Mouse (Mus musculus) lung, postnatal 0 days (tissue): ENCODE data around the gene Mmp1b. TPM values are rescaled to one million over a fixed set of nuclear protein-coding genes. Genes with fewer than 3 reads are reported as not detected.
"Not testable (repeated sequence)": the region's sequence is repeated elsewhere in the genome, so short reads cannot be mapped to it uniquely, and the experiment has no call there.

Experiments used
- ATAC-seq: fragments of 200-750 bp; cut with Nextera tagmentation; 2 replicates; pipeline ENCODE4 v1.8.0; 2017; ENCODE audit warnings: moderate library complexity
- DNase-seq: peaks from one replicate; pipeline ENCODE4 v3.0.0-alpha.2; 2016; ENCODE audit warnings: low spot score
- H3K27ac ChIP-seq: fragments of 300-500 bp; sonication (generic); 2 replicates; pipeline ENCODE4 v1.5.1; 2014; ENCODE audit warnings: antibody characterized with exemption, mild to moderate bottlenecking, low read length, mixed read lengths
- H3K27me3 ChIP-seq: fragments of 300-500 bp; sonication (generic); replicated peaks from 2 replicates; pipeline ENCODE4 v1.6.1; 2014; ENCODE audit warnings: low read length, mixed read lengths; ENCODE audit not compliant: insufficient read depth
- H3K36me3 ChIP-seq: fragments of 300-500 bp; sonication (generic); 2 replicates; pipeline ENCODE4 v1.6.1; 2014; ENCODE audit warnings: low read length, mixed read lengths; ENCODE audit not compliant: insufficient read depth
- H3K4me1 ChIP-seq: fragments of 300-500 bp; sonication (generic); 2 replicates; pipeline ENCODE4 v1.6.1; 2014; ENCODE audit warnings: antibody characterized with exemption, low read depth, low read length, mixed read lengths; ENCODE audit not compliant: insufficient read depth
- H3K4me2 ChIP-seq: fragments of 300-500 bp; sonication (generic); replicated peaks from 2 replicates; pipeline ENCODE4 v1.6.1; 2014; ENCODE audit warnings: low read depth, mild to moderate bottlenecking, low read length, moderate library complexity, mixed read lengths
- H3K4me3 ChIP-seq: fragments of 300-500 bp; sonication (generic); 2 replicates; pipeline ENCODE4 v1.5.1; 2014; ENCODE audit warnings: low read depth, low read length
- H3K9ac ChIP-seq: fragments of 300-500 bp; sonication (generic); replicated peaks from 2 replicates; pipeline ENCODE4 v1.6.1; 2014; ENCODE audit warnings: low read depth, mild to moderate bottlenecking
- H3K9me3 ChIP-seq: fragments of 300-500 bp; sonication (generic); 2 replicates; pipeline ENCODE4 v1.6.1; 2016; ENCODE audit warnings: low read length, mixed read lengths
- CTCF ChIP-seq: IDR thresholded peaks from 2 replicates; pipeline ENCODE4 v1.5.1; 2016; ENCODE audit warnings: antibody characterized with exemption, mild to moderate bottlenecking
- EP300 ChIP-seq: IDR thresholded peaks from 2 replicates; pipeline ENCODE4 v1.6.1; 2016; ENCODE audit warnings: antibody characterized with exemption, mild to moderate bottlenecking, control low read depth
- WGBS: fragments of 180-500 bp; shearing (Covaris S2); extraction: QIAGEN DNeasy Blood & Tissue Kit; methylation state at CpG from one replicate; pipeline ENCODE4 v1.1.7; 2014; 5-methylcytosine and 5-hydroxymethylcytosine counted together
- polyA plus RNA-seq: library from polyadenylated mRNA; unstranded; fragments of >200 nt; fragmentation: Nextera tagmentation; extraction: Ambion mirVana; gene quantifications from 2 replicates; pipeline ENCODE4 v1.2.1, GENCODE M21; 2015

The Mmp1b gene
- not detected in 2 replicates for polyA plus RNA-seq

DNA sequence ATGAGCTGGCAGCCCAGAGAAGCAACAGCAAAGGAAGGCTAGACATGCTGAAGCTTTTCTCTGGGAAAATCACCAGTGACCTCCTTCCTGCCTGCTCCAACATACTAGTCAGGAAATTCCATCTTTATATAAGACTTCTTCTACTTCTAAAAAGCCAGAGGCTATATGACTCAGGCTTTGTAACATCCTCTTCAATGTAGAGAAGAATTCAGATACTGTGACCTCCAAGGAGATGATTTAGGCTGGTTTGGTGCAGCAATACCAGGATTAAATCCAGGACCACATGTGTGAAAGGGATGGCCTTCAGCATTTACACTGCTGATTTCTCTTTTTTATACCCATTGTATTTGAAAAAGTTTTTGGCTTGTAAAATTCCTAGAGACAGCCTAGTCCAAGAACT is at the start of gene Mmp1b:
Gene Mmp1b, minus strand, starts transcription at position 101 of the 400 bp plus-strand sequence.
- H3K9ac ChIP-seq: no peak within 1 kb of the TSS
- H3K27ac ChIP-seq: no peak within 1 kb of the TSS
- no peaks in the 10 kb centered on the region for H3K9me3 ChIP-seq
- no peaks in the 10 kb centered on the region for H3K36me3 ChIP-seq
- no peak within 1 kb of the TSS for H3K4me2 ChIP-seq
- DNase-seq (no peak), ATAC-seq (no peak)
- H3K27me3 ChIP-seq: no peaks in the 10 kb centered on the region
- no peak for TF ChIP-seq EP300
- TF ChIP-seq CTCF: no peak
- no peak within 1 kb of the TSS for H3K4me3 ChIP-seq
- no peaks in the 10 kb centered on the region for H3K4me1 ChIP-seq

GRCm38 (mm10) chr9:7396556-7396955 is 8.7 kb upstream of the Mmp1b start:
- not testable (repeated sequence) for H3K4me3 ChIP-seq, DNase-seq, H3K27me3 ChIP-seq, H3K4me1 ChIP-seq, H3K9ac ChIP-seq, ATAC-seq, H3K27ac ChIP-seq, H3K36me3 ChIP-seq, H3K4me2 ChIP-seq, H3K9me3 ChIP-seq
- 72% methylated on average over 8 of the region's 8 CpGs for WGBS

GRCm38 (mm10) chr9:7354535-7354934 is 33.3 kb downstream of the Mmp1b start:
- ATAC-seq (no peak), DNase-seq (no peak)
- no peak overlapping the region for H3K4me2 ChIP-seq
- no peaks in the 10 kb centered on the region for H3K4me1 ChIP-seq
- H3K9ac ChIP-seq: no peak overlapping the region
- H3K9me3 ChIP-seq: no peaks in the 10 kb centered on the region
- H3K27ac ChIP-seq: no peak overlapping the region
- no peaks in the 10 kb centered on the region for H3K27me3 ChIP-seq
- no peak for TF ChIP-seq CTCF
- no peak for TF ChIP-seq EP300
- H3K36me3 ChIP-seq: no peaks in the 10 kb centered on the region
- H3K4me3 ChIP-seq: no peak overlapping the region
- 69% methylated on average over 3 of the region's 3 CpGs for WGBS

DNA sequence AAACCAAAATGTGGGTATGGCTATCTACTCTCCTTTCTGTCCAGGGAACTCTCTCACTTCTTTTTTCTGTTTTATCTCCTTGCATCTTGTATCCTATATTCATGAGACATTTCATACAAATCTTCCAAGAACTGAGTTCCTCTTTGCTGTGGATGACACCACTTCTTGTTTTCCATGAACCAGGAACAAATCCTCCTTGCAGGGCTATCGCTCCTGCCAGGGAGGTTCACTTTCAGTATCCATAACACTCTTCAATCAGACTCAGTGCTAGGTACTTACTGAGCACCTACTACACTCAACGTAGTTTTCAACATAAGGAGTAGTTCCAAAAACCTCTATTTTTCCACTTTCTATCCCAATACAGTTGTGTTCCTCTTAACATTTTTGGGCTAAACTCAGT is 42.3 kb downstream of the Mmp1b start:
- no peak for ATAC-seq
- WGBS: 86% methylated on average over 2 of the region's 2 CpGs
- no peak for TF ChIP-seq EP300
- TF ChIP-seq CTCF: no peak

DNA sequence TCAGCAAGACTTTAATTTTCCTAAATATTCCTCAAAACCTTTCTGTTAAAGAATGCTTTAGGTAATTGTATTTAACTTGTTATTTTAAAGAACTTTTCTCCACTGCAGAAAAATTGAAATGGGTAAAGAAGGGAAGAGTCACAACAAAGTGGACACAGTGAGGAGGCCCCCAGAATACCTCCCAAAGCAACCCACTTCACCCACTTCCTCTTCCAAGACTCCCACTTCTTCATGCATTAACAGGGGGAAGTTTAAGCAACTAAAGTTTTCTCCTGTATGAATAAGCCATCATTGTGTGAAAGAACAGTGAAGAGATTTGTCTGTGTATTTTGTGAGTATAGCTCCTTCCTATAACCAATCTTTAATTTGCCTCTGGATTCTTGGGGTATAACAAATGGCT is 43.7 kb downstream of the Mmp1b start, which contains the start of gene Mmp12:
Gene Mmp12, plus strand, starts transcription at position 275 of the 400 bp plus-strand sequence.
- Histone ChIP-seq H3K9ac (no peak within 1 kb of the TSS), H3K4me2 (no peak within 1 kb of the TSS), H3K36me3 (no peaks in the 10 kb centered on the region), H3K27me3 (no peaks in the 10 kb centered on the region), H3K27ac (no peak within 1 kb of the TSS), H3K9me3 (no peaks in the 10 kb centered on the region), H3K4me1 (no peaks in the 10 kb centered on the region), H3K4me3 (no peak within 1 kb of the TSS)
- TF ChIP-seq EP300: no peak
- TF ChIP-seq CTCF: no peak
- no peak for ATAC-seq
- no peak for DNase-seq

More for the DNA sequence above, 42.3 kb downstream of the Mmp1b start:
- H3K4me2 ChIP-seq: no peak overlapping the region
- H3K4me3 ChIP-seq: no peak overlapping the region
- no peak overlapping the region for H3K27ac ChIP-seq
- no peaks in the 10 kb centered on the region for H3K9me3 ChIP-seq
- no peaks in the 10 kb centered on the region for H3K36me3 ChIP-seq
- no peak overlapping the region for H3K9ac ChIP-seq
- no peaks in the 10 kb centered on the region for H3K4me1 ChIP-seq
- no peaks in the 10 kb centered on the region for H3K27me3 ChIP-seq
- DNase-seq: no peak

- H3K4me1 ChIP-seq: no peaks in the 10 kb centered on the region
- peak; percentile 18 for DNase-seq
- no peak for TF ChIP-seq CTCF
- TF ChIP-seq EP300: no peak
- H3K9me3 ChIP-seq: no peaks in the 10 kb centered on the region
- H3K4me3 ChIP-seq: no peak overlapping the region
- no peaks in the 10 kb centered on the region for H3K27me3 ChIP-seq
- no peak; the same call in 1 of the 2 replicates for ATAC-seq
- H3K27ac ChIP-seq: no peak overlapping the region
- no peaks in the 10 kb centered on the region for H3K36me3 ChIP-seq
- no peak overlapping the region for H3K9ac ChIP-seq
- H3K4me2 ChIP-seq: no peak overlapping the region
Measured at GRCm38 (mm10) chr9:7336740-7337483, 50.9 kb downstream of the Mmp1b start.
